Mouse (Mus musculus) liver, embryonic 16.5 days (tissue): ENCODE data around the gene Nnat. TPM values are rescaled to one million over a fixed set of nuclear protein-coding genes. Genes with fewer than 3 reads are reported as not detected.

Experiments
- ATAC-seq: fragments of 200-750 bp; cut with Nextera tagmentation; 2 replicates; pipeline ENCODE4 v1.8.0; 2017; ENCODE audit warnings: low read depth, mild to moderate bottlenecking, moderate number of reproducible peaks, moderate library complexity
- H3K27ac ChIP-seq: fragments of 300-500 bp; sonication (generic); 2 replicates; pipeline ENCODE4 v1.5.1; 2014; ENCODE audit warnings: mild to moderate bottlenecking, low read length
- H3K27me3 ChIP-seq: fragments of 300-500 bp; sonication (generic); 2 replicates; pipeline ENCODE4 v1.6.1; 2014; ENCODE audit warnings: low read depth, low read length, mixed read lengths; ENCODE audit not compliant: control insufficient read depth, insufficient read depth
- H3K36me3 ChIP-seq: fragments of 300-500 bp; sonication (generic); 2 replicates; pipeline ENCODE4 v1.6.1; 2014; ENCODE audit warnings: mild to moderate bottlenecking; ENCODE audit not compliant: control insufficient read depth, insufficient read depth
- H3K4me1 ChIP-seq: fragments of 300-500 bp; sonication (generic); 2 replicates; pipeline ENCODE4 v1.6.1; 2014; ENCODE audit warnings: low read depth, low read length, mixed read lengths; ENCODE audit not compliant: control insufficient read depth
- H3K4me2 ChIP-seq: fragments of 300-500 bp; sonication (generic); 2 replicates; pipeline ENCODE4 v1.6.1; 2014; ENCODE audit warnings: low read depth, low read length, mixed read lengths
- H3K4me3 ChIP-seq: fragments of 300-500 bp; sonication (generic); 2 replicates; pipeline ENCODE4 v1.5.1; 2014; ENCODE audit warnings: low read depth, mild to moderate bottlenecking, low read length
- H3K9ac ChIP-seq: fragments of 300-500 bp; sonication (generic); 2 replicates; pipeline ENCODE4 v1.6.1; 2014; ENCODE audit warnings: low read depth, low read length
- H3K9me3 ChIP-seq: fragments of 300-500 bp; sonication (generic); replicated peaks from 2 replicates; pipeline ENCODE4 v1.6.1; 2016; ENCODE audit warnings: low read length; ENCODE audit not compliant: control insufficient read depth
- WGBS: fragments of 180-500 bp; shearing (Covaris S2); extraction: QIAGEN DNeasy Blood & Tissue Kit; methylation state at CpG from one replicate; pipeline ENCODE4 v1.1.7; 2014; ENCODE audit not compliant: insufficient replicate concordance; 5-methylcytosine and 5-hydroxymethylcytosine counted together
- polyA plus RNA-seq: library from polyadenylated mRNA; unstranded; fragments of >200 nt; fragmentation: Nextera tagmentation; extraction: Ambion mirVana; gene quantifications from 2 replicates; pipeline ENCODE4 v1.2.1, GENCODE M21; 2015

Gene Nnat
- polyA plus RNA-seq, 1 experiment from 2014 or later: 14.3 TPM

DNA sequence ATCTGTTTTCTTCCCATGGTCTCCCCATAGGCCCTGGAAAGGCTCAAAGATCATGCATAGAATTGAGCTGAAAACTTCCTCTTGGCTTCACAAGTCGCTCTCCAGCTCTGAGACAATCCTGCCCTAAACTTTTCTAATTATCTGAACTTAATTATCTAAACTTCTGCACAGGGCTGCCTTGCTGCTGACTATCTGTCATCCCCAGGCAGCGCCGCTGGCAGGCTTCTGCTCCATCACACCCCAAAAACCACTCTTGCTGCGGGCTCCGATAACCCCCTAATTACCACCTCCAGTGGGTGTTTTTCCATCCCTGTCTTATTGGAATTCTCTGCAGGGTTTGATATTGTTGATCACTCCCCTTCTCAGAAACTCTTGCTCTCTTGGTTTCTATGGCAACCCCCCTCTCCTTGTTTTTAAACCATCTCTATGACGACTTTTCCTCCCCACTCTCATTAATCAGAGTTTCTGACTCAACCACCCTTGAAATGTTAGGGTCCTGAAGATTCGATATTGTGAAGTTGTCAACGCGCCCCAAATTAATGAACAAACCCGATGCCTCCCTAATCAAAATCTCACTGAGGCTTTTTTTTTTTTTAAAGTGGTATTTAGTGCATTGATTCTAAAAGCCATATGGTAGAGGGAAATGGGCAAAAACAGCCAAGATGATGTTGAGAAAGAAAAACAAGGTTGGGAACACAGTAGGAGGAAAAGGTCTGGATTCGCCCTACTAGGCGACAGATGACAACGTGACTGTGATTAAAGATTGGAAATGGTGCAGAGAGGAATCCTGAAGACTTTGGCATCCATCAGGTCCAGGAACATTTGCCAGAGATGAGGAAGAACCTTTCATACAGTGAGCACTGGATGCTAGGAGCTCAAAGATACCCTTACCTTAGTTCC is 29.6 kb upstream of the Nnat start:
- no peak overlapping the region for H3K27ac ChIP-seq
- no peaks in the 10 kb centered on the region for H3K36me3 ChIP-seq
- WGBS: 57% methylated on average over 13 of the region's 13 CpGs
- H3K4me3 ChIP-seq: no peak overlapping the region
- no peaks in the 10 kb centered on the region for H3K27me3 ChIP-seq
- H3K9me3 ChIP-seq: no peaks in the 10 kb centered on the region
- H3K4me2 ChIP-seq: no peak overlapping the region
- no peaks in the 10 kb centered on the region for H3K4me1 ChIP-seq
- no peak overlapping the region for H3K9ac ChIP-seq
- no peak for ATAC-seq

DNA sequence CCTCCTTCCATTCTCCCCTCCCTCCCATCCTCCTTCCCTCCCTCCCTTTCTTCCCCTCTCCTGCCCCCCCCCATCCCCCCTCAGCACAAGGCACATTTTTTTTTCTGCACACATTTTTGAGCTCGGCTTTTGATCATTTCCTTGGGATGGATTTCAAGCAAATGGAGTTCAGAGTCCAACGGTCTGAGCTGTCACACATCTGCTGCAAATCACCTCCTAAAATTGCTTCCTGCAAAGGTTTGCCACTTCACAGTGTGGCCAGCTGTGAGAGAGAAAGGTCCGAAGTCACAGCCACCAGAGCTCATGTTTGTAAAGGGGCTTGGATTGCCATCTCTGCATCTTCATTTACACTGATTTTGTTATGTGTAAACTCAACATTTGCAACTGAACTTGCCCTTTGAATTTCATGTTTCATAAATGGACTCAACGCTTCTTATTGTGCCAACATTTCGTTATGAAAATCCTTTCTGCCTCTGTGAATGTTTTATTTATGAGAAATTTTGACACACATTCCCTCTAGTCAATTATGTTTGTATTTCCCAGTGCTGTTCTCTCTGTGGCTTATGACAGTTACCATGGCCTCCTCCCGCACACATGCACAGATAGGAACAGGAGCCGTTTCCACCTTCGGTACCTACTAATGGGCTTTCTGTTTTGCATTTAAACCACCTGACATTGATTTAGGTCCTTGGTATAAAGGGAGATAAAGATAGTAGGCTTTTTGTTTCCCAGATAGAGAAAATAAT is 28.0 kb upstream of the Nnat start:
- no peaks in the 10 kb centered on the region; the same call in 1 of the 2 replicates for H3K4me1 ChIP-seq
- H3K36me3 ChIP-seq: no peaks in the 10 kb centered on the region
- H3K27me3 ChIP-seq: no peaks in the 10 kb centered on the region
- H3K4me2 ChIP-seq: no peak overlapping the region
- H3K27ac ChIP-seq: no peak overlapping the region
- ATAC-seq: no peak
- H3K9ac ChIP-seq: no peak overlapping the region
- no peak overlapping the region for H3K4me3 ChIP-seq
- 54% methylated on average over 8 of the region's 8 CpGs for WGBS
- H3K9me3 ChIP-seq: no peaks in the 10 kb centered on the region

GRCm38 (mm10) chr2:157534163-157534562 is 25.7 kb upstream of the Nnat start:
- Histone ChIP-seq H3K9ac (no peak overlapping the region), H3K36me3 (no peaks in the 10 kb centered on the region), H3K9me3 (no peaks in the 10 kb centered on the region), H3K27me3 (no peaks in the 10 kb centered on the region), H3K4me3 (no peak overlapping the region), H3K4me2 (no peak overlapping the region), H3K4me1 (no peaks in the 10 kb centered on the region; the same call in 1 of the 2 replicates), H3K27ac (no peak overlapping the region)
- WGBS: 58% methylated on average over 4 of the region's 4 CpGs
- no peak for ATAC-seq

GRCm38 (mm10) chr2:157536476-157537081 is 23.3 kb upstream of the Nnat start:
- Histone ChIP-seq H3K4me2 (no peak overlapping the region), H3K9ac (no peak overlapping the region), H3K4me1 (peaks cover 4% of the 10 kb centered on the region; the same call in 1 of the 2 replicates), H3K9me3 (no peaks in the 10 kb centered on the region), H3K27me3 (no peaks in the 10 kb centered on the region), H3K27ac (no peak overlapping the region), H3K4me3 (no peak overlapping the region), H3K36me3 (no peaks in the 10 kb centered on the region)
- WGBS: 48% methylated on average over 7 of the region's 7 CpGs
- peak; percentile 69 for ATAC-seq

DNA sequence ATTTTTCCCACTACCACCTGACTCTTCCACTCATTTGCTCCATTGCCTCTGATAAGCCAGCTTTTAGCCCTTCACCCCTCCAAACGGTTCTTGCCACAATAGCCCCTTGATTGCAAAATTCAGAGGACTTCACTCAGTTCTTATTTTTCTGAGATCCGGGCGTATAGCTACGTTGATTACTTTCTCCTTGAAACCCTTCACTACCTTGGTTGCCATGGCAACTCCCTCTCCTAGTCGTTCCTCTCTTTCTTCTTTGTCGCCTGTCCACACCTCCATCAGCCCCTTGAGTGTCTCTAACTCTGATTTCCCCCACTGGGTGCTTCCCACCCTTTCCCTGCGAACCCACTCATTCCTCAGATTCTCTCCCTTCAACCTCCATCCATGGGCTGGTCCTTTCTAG is 22.8 kb upstream of the Nnat start:
- Histone ChIP-seq H3K4me1 (peaks cover 4% of the 10 kb centered on the region; the same call in 1 of the 2 replicates), H3K9me3 (no peaks in the 10 kb centered on the region), H3K9ac (no peak overlapping the region), H3K4me2 (no peak overlapping the region), H3K4me3 (no peak overlapping the region), H3K36me3 (no peaks in the 10 kb centered on the region), H3K27me3 (no peaks in the 10 kb centered on the region), H3K27ac (no peak overlapping the region)
- ATAC-seq: no peak
- WGBS: 36% methylated on average over 7 of the region's 7 CpGs

DNA sequence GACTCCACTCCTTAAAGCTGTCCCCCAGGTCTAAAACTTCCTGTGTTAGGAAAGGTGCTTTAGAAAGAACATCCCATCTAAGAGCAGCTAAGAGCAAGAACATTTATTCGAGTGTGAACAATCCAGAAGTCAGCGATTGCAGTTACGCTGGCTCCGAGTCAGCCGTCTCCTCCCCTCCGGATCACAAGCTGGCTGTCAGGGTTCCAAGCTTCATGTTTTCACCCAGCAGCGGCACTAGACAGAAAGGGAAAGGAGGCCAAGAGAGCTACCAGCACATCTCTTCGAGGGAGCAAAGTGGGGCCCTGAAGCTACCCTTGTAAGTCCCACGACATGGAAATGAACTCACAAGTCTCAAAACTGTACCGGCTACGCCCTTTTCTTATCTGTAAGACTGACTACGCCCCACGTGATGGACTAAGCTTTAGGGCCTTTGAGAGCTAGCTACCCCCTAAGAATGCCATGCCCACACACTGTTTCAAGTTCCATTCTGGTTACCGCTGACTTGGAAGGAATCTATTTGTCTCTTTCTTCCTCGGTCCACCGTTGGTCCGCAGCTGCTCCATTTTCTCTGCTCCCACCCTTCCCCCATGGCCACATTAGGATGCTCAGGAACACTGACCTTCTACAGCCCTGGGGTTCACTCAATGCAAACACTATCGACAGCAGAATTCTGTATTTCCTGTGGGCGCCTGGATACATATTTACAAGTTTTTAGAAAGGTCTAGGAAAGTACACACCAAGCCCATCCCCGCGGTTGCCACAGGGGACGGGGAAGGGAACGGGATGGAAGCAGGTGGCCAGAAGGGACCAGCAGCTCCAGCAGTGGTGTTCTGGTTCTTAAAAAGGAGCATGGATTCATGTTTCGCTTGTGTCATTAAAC is 19.6 kb upstream of the Nnat start:
- WGBS: 61% methylated on average over 24 of the region's 24 CpGs
- H3K4me2 ChIP-seq: no peak overlapping the region
- H3K27ac ChIP-seq: no peak overlapping the region
- peaks cover 4% of the 10 kb centered on the region; the same call in 1 of the 2 replicates for H3K4me1 ChIP-seq
- H3K27me3 ChIP-seq: no peaks in the 10 kb centered on the region
- ATAC-seq: peak; percentile 55; the same call in 1 of the 2 replicates
- H3K4me3 ChIP-seq: no peak overlapping the region
- no peak overlapping the region for H3K9ac ChIP-seq
- no peaks in the 10 kb centered on the region for H3K36me3 ChIP-seq
- H3K9me3 ChIP-seq: no peaks in the 10 kb centered on the region

DNA sequence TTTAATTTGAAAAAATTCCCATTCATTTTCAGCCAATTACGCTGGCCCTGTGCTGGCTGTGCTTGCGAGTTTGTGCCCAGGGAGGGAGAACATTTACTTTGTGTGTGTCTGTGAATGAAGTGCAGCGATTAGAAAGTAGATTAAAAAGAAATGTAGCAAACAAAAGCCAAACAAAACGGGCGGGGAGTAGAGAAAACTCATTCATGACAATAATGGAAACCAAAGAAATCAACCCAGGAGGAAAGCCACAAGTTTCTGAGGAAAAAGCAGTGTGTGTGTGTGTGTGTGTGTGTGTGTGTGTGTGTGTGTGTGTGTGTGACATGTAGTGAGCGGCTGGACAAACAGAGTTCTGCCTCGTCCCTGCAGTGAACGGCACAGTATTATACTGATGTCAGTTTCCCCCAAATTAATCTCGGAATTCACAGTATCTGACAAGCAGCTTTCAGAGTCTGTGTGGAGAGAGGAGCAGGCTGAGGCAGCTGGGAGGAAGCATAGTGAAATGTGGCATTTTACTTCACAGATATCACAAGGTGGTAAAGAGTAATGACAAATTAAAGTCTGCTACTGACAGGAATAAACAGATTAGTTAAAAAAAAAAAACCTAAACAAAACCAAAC is 18.8 kb upstream of the Nnat start:
- no peak for ATAC-seq
- no peak overlapping the region for H3K9ac ChIP-seq
- H3K36me3 ChIP-seq: no peaks in the 10 kb centered on the region
- peaks cover 4% of the 10 kb centered on the region; the same call in 1 of the 2 replicates for H3K4me1 ChIP-seq
- H3K27ac ChIP-seq: no peak overlapping the region
- no peak overlapping the region for H3K4me3 ChIP-seq
- no peaks in the 10 kb centered on the region for H3K27me3 ChIP-seq
- WGBS: 53% methylated on average over 9 of the region's 9 CpGs
- no peaks in the 10 kb centered on the region for H3K9me3 ChIP-seq
- no peak overlapping the region for H3K4me2 ChIP-seq

DNA sequence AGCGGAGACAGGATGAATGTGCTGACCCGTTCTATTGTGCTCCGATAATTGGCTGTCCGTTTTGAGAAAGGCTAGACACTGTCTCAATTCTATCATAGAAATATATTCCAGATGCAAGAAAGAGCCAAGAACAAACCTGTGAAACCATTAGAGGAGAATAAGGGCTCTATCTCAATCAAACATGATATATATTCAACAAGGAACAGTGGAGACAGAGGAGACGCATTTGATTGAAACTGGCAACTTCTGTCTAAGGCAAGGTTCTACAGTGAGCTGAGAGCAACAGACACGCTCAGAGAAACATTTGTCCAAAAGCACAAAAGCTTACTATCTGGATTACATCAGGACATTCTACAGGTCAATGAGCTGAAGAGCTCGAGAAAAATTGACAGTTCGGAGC is 18.2 kb upstream of the Nnat start:
- Histone ChIP-seq H3K9ac (no peak overlapping the region), H3K4me2 (no peak overlapping the region), H3K27ac (no peak overlapping the region), H3K4me1 (peaks cover 4% of the 10 kb centered on the region; the same call in 1 of the 2 replicates), H3K4me3 (no peak overlapping the region), H3K27me3 (no peaks in the 10 kb centered on the region), H3K36me3 (no peaks in the 10 kb centered on the region), H3K9me3 (no peaks in the 10 kb centered on the region)
- 64% methylated on average over 8 of the region's 8 CpGs for WGBS
- no peak for ATAC-seq
